Mouse (Mus musculus) cerebellum, postnatal 36 days (tissue): ENCODE data around the gene Gm10160.
"Not testable (repeated sequence)": the region's sequence is repeated elsewhere in the genome, so short reads cannot be mapped to it uniquely, and the experiment has no call there.

Experiments used
- DNase-seq, 2 experiments: peaks; one replicate each; pipeline ENCODE4 v3.0.0; 2021 to 2022; ENCODE audit warnings: mixed read lengths in 2 of 2

Gm10160 gene

GRCm38 (mm10) chr7:81856221-81856620 is 627 bp upstream of the Gm10160 start:
- no peak for DNase-seq

GRCm38 (mm10) chr7:81854568-81855307 is 856 bp downstream of the Gm10160 start:
- no peak for DNase-seq

GRCm38 (mm10) chr7:81851706-81852105 is 3.9 kb downstream of the Gm10160 start:
- no peak for DNase-seq

GRCm38 (mm10) chr7:81850171-81850570 is 5.4 kb downstream of the Gm10160 start:
- no peak for DNase-seq

- no peak for DNase-seq
Measured at GRCm38 (mm10) chr7:81849633-81850032, 6.0 kb downstream of the Gm10160 start.

- DNase-seq, result no peak
Measured at GRCm38 (mm10) chr7:81849214-81849613, 6.4 kb downstream of the Gm10160 start.

- peak in 1 of 2 experiments; percentile 31 for DNase-seq
Measured at GRCm38 (mm10) chr7:81847777-81848176, 7.8 kb downstream of the Gm10160 start.

GRCm38 (mm10) chr7:81847010-81847409 is 8.6 kb downstream of the Gm10160 start:
- no peak for DNase-seq

- DNase-seq, result no peak
Measured at GRCm38 (mm10) chr7:81846008-81846407, 9.6 kb downstream of the Gm10160 start.

- DNase-seq, result no peak
Measured at GRCm38 (mm10) chr7:81845313-81845712, 10.3 kb downstream of the Gm10160 start.

- DNase-seq, result no peak
Measured at GRCm38 (mm10) chr7:81844801-81845200, 10.8 kb downstream of the Gm10160 start.

GRCm38 (mm10) chr7:81843903-81844302 is 11.7 kb downstream of the Gm10160 start:
- no peak for DNase-seq

- DNase-seq, result no peak
Measured at GRCm38 (mm10) chr7:81842998-81843397, 12.6 kb downstream of the Gm10160 start.

- DNase-seq, result no peak
Measured at GRCm38 (mm10) chr7:81842141-81842540, 13.5 kb downstream of the Gm10160 start.

GRCm38 (mm10) chr7:81841439-81841838 is 14.2 kb downstream of the Gm10160 start:
- no peak for DNase-seq

- no peak for DNase-seq
Measured at GRCm38 (mm10) chr7:81840661-81841181, 14.9 kb downstream of the Gm10160 start.

GRCm38 (mm10) chr7:81839746-81840145 is 15.8 kb downstream of the Gm10160 start:
- DNase-seq, result no peak

GRCm38 (mm10) chr7:81837771-81838170 is 17.8 kb downstream of the Gm10160 start:
- not testable (repeated sequence) for DNase-seq

- DNase-seq, result no peak
Measured at GRCm38 (mm10) chr7:81835430-81835829, 20.2 kb downstream of the Gm10160 start.

GRCm38 (mm10) chr7:81834847-81835246 is 20.7 kb downstream of the Gm10160 start:
- no peak for DNase-seq

- peak in 1 of 2 experiments; percentile 62 for DNase-seq
Measured at GRCm38 (mm10) chr7:81829379-81829894, 26.2 kb downstream of the Gm10160 start, which contains the start of gene Btbd1. Btbd1 (minus strand) TSS chr7:81829431.

GRCm38 (mm10) chr7:81828681-81829378 is 26.8 kb downstream of the Gm10160 start:
- DNase-seq, result peak; percentile 34 to 49

- no peak for DNase-seq
Measured at GRCm38 (mm10) chr7:81827806-81828667, 27.6 kb downstream of the Gm10160 start.
